ENCODE assay signal across 19 mouse cellular contexts in genomic region chrX:19162351-19162750, GRCm38 (mm10).
"Had no signal": no experiment of that assay in that cellular context is flagged by ENCODE, and none has a peak within 500 bp of the region (broad histone marks: within the 10 kb centered on the region; RNA-seq: fewer than 3 reads in every experiment).

No protein-coding gene starts in this region.

- H3K4me2 ChIP-seq: intestine, embryonic 15.5 days; liver, embryonic 12.5 days; liver, embryonic 15.5 days; lung, embryonic 15.5 days; midbrain, embryonic 12.5 days; midbrain, embryonic 15.5 days; neural tube, embryonic 13.5 days; stomach, embryonic 15.5 days had no signal

- H3K4me1 ChIP-seq: intestine, embryonic 15.5 days; liver, embryonic 12.5 days; liver, embryonic 15.5 days; lung, embryonic 15.5 days; midbrain, embryonic 12.5 days; midbrain, embryonic 15.5 days; neural tube, embryonic 13.5 days; stomach, embryonic 15.5 days had no signal

- H3K9ac ChIP-seq: intestine, embryonic 15.5 days; liver, embryonic 12.5 days; liver, embryonic 15.5 days; lung, embryonic 15.5 days; midbrain, embryonic 12.5 days; midbrain, embryonic 15.5 days; neural tube, embryonic 13.5 days; stomach, embryonic 15.5 days had no signal

- H3K27me3 ChIP-seq: intestine, embryonic 15.5 days; liver, embryonic 12.5 days; liver, embryonic 15.5 days; lung, embryonic 15.5 days; midbrain, embryonic 12.5 days; midbrain, embryonic 15.5 days; neural tube, embryonic 13.5 days; stomach, embryonic 15.5 days had no signal

- H3K4me3 ChIP-seq: intestine, embryonic 15.5 days; left cerebral cortex, adult 2 months; liver, embryonic 12.5 days; liver, embryonic 15.5 days; lung, embryonic 15.5 days; midbrain, embryonic 12.5 days; midbrain, embryonic 15.5 days; neural tube, embryonic 13.5 days; stomach, embryonic 15.5 days had no signal

- DNase-seq: kidney, adult 18-20 months; kidney, postnatal 10 days; kidney, postnatal 36 days; layer of hippocampus, postnatal 36 days; lung, adult 18-20 months; lung, postnatal 14 days; lung, postnatal 4 days; spleen, adult 18-20 months; thymus, adult 18-20 months; thymus, postnatal 36 days had no signal

- H3K27ac ChIP-seq: intestine, embryonic 15.5 days; left cerebral cortex, adult 2 months; liver, embryonic 12.5 days; liver, embryonic 15.5 days; lung, embryonic 15.5 days; midbrain, embryonic 12.5 days; midbrain, embryonic 15.5 days; neural tube, embryonic 13.5 days; stomach, embryonic 15.5 days had no signal

- ATAC-seq: intestine, embryonic 15.5 days; liver, embryonic 12.5 days; midbrain, embryonic 15.5 days had no signal

- H3K36me3 ChIP-seq: intestine, embryonic 15.5 days; liver, embryonic 12.5 days; liver, embryonic 15.5 days; lung, embryonic 15.5 days; midbrain, embryonic 12.5 days; midbrain, embryonic 15.5 days; neural tube, embryonic 13.5 days; stomach, embryonic 15.5 days had no signal

- H3K9me3 ChIP-seq: intestine, embryonic 15.5 days; liver, embryonic 12.5 days; liver, embryonic 15.5 days; lung, embryonic 15.5 days; midbrain, embryonic 12.5 days; midbrain, embryonic 15.5 days; neural tube, embryonic 13.5 days; stomach, embryonic 15.5 days had no signal
